Mouse (Mus musculus): Measurements from ENCODE around the gene Il6ra.

DNA sequence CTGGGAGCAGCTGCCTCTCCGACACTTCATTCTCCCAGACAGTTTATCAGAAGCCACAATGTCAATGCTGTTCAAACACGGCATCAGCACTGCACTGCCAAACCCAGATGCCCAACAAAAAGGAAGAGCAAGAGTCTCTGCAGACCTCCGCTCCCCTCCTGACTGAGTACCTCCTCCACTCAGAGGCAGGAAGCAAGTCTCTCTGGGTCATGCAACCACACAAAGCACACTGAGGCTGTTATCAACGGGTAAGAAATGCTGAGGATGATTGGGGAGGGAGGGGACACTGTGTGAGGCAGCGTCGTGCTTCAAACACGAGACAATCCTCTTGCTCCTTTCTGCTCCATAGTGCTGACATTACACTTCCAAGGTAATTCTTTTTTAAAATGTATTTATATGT lies 93.1 kb downstream of the Il6ra start:
- TF ChIP-seq CTCF (IDR thresholded peaks at IDR 0.05; ENCODE audit: low read depth): no peak
- no peak for TF ChIP-seq EP300 (optimal IDR thresholded peaks at IDR 0.05)

Data from stomach, postnatal 0 days (tissue).